Mouse (Mus musculus): ENCODE measurements around the gene Ly6g5b. TPM values are rescaled to one million over a fixed set of nuclear protein-coding genes. Genes with fewer than 3 reads are reported as not detected.
A peak's percentile ranks its signal among the peaks of the same experiment; 100 is the strongest.

Gene Ly6g5b
- total and polyA plus RNA-seq, 2 experiments from 2014 or later: not detected

- peak overlapping the region; percentile 28 for H3K4me3 ChIP-seq (ENCODE audit: low read depth, low read length)
- H3K9me3 ChIP-seq (replicated peaks; ENCODE audit: control insufficient read depth, low read length): no peaks in the 10 kb centered on the region
- H3K27ac ChIP-seq (ENCODE audit: low read depth): no peak overlapping the region
- TF ChIP-seq EP300 (IDR thresholded peaks at IDR 0.05; ENCODE audit: low read depth): no peak
- no peak for TF ChIP-seq CTCF (IDR thresholded peaks at IDR 0.05; ENCODE audit: low read depth)
- H3K4me2 ChIP-seq (ENCODE audit: low read depth, low read length): peak overlapping the region; percentile 53
- peaks cover 44% of the 10 kb centered on the region for H3K27me3 ChIP-seq (ENCODE audit: control insufficient read depth, insufficient read depth, low read length)
- ATAC-seq (ENCODE audit: insufficient read depth, low read depth): no peak
- H3K9ac ChIP-seq (replicated peaks; ENCODE audit: low read depth, low read length): no peak overlapping the region
- WGBS: 37% methylated on average over 10 of the region's 10 CpGs
- no peak for DNase-seq (ENCODE audit: low spot score)
- H3K36me3 ChIP-seq (replicated peaks; ENCODE audit: control insufficient read depth, insufficient read depth, low read length): peaks cover 22% of the 10 kb centered on the region
- H3K4me1 ChIP-seq (ENCODE audit: control insufficient read depth, insufficient read depth): peaks cover 14% of the 10 kb centered on the region
Measured at GRCm38 (mm10) chr17:35064378-35064877, 50.8 kb downstream of the Ly6g5b start.

Other genes starting within 250 kb of the Ly6g5b start
Only the 30 nearest of the 42 such genes appear.
- gene Hspa1l, start 142.7 kb downstream of the Ly6g5b start, total RNA-seq (2014; rRNA removed; ENCODE audit: low replicate concordance): 3.3 and 5.1 TPM in 2 replicates
- gene Hspa1l, start 142.7 kb downstream of the Ly6g5b start, polyA plus RNA-seq (2015; fragmentation: Nextera tagmentation; extraction: Ambion mirVana): 1.6 and 1.8 TPM in 2 replicates
- 23.1 and 43.3 TPM in 2 replicates for gene Lsm2, start 133.6 kb downstream of the Ly6g5b start, total RNA-seq (2014; rRNA removed; ENCODE audit: low replicate concordance)
- 63.5 and 64.2 TPM in 2 replicates for gene Lsm2, start 133.6 kb downstream of the Ly6g5b start, polyA plus RNA-seq (2015; fragmentation: Nextera tagmentation; extraction: Ambion mirVana)
- gene Vars, start 114.4 kb downstream of the Ly6g5b start, total RNA-seq (2014; rRNA removed; ENCODE audit: low replicate concordance): 61.5 and 92.0 TPM in 2 replicates
- 20.4 and 21.7 TPM in 2 replicates for gene Vars, start 114.4 kb downstream of the Ly6g5b start, polyA plus RNA-seq (2015; fragmentation: Nextera tagmentation; extraction: Ambion mirVana)
- 0.77 and 0.92 TPM in 2 replicates for gene Vwa7, start 98.8 kb downstream of the Ly6g5b start, total RNA-seq (2014; rRNA removed; ENCODE audit: low replicate concordance)
- 0.43 and 0.63 TPM in 2 replicates for gene Vwa7, start 98.8 kb downstream of the Ly6g5b start, polyA plus RNA-seq (2015; fragmentation: Nextera tagmentation; extraction: Ambion mirVana)
- 2.1 and 9.6 TPM in 2 replicates for gene Sapcd1, start 87.4 kb downstream of the Ly6g5b start, total RNA-seq (2014; rRNA removed; ENCODE audit: low replicate concordance)
- 0.77 and 1.2 TPM in 2 replicates for gene Sapcd1, start 87.4 kb downstream of the Ly6g5b start, polyA plus RNA-seq (2015; fragmentation: Nextera tagmentation; extraction: Ambion mirVana)
- gene Msh5, start 68.7 kb downstream of the Ly6g5b start, total RNA-seq (2014; rRNA removed; ENCODE audit: low replicate concordance): 1.2 and 5.0 TPM in 2 replicates
- gene Msh5, start 68.7 kb downstream of the Ly6g5b start, polyA plus RNA-seq (2015; fragmentation: Nextera tagmentation; extraction: Ambion mirVana): 1.4 and 1.7 TPM in 2 replicates
- gene Clic1, start 65.5 kb downstream of the Ly6g5b start, total RNA-seq (2014; rRNA removed; ENCODE audit: low replicate concordance): 194 and 223 TPM in 2 replicates
- gene Clic1, start 65.5 kb downstream of the Ly6g5b start, polyA plus RNA-seq (2015; fragmentation: Nextera tagmentation; extraction: Ambion mirVana): 203 and 205 TPM in 2 replicates
- gene Ddah2, start 56.4 kb downstream of the Ly6g5b start, total RNA-seq (2014; rRNA removed; ENCODE audit: low replicate concordance): 97.1 and 114 TPM in 2 replicates
- 128 and 130 TPM in 2 replicates for gene Ddah2, start 56.4 kb downstream of the Ly6g5b start, polyA plus RNA-seq (2015; fragmentation: Nextera tagmentation; extraction: Ambion mirVana)
- gene Ly6g6c, start 50.0 kb downstream of the Ly6g5b start, total RNA-seq (2014; rRNA removed; ENCODE audit: low replicate concordance): not detected in 2 replicates
- gene Ly6g6c, start 50.0 kb downstream of the Ly6g5b start, polyA plus RNA-seq (2015; fragmentation: Nextera tagmentation; extraction: Ambion mirVana): not detected in 2 replicates
- gene Mpig6b, start 49.2 kb downstream of the Ly6g5b start, total RNA-seq (2014; rRNA removed; ENCODE audit: low replicate concordance): 0.15 TPM in 1 of 2 replicates, not detected in the other
- 0.15 and 0.16 TPM in 2 replicates for gene Mpig6b, start 49.2 kb downstream of the Ly6g5b start, polyA plus RNA-seq (2015; fragmentation: Nextera tagmentation; extraction: Ambion mirVana)
- gene Ly6g6e, start 38.5 kb downstream of the Ly6g5b start, total RNA-seq (2014; rRNA removed; ENCODE audit: low replicate concordance): 1.6 TPM in 1 of 2 replicates, not detected in the other
- 0.22 and 0.32 TPM in 2 replicates for gene Ly6g6e, start 38.5 kb downstream of the Ly6g5b start, polyA plus RNA-seq (2015; fragmentation: Nextera tagmentation; extraction: Ambion mirVana)
- 3.8 TPM in 1 of 2 replicates, not detected in the other for gene Ly6g6d, start 37.4 kb downstream of the Ly6g5b start, total RNA-seq (2014; rRNA removed; ENCODE audit: low replicate concordance)
- 3.0 and 3.3 TPM in 2 replicates for gene Ly6g6d, start 37.4 kb downstream of the Ly6g5b start, polyA plus RNA-seq (2015; fragmentation: Nextera tagmentation; extraction: Ambion mirVana)
- gene Ly6g6f, start 29.8 kb downstream of the Ly6g5b start, total RNA-seq (2014; rRNA removed; ENCODE audit: low replicate concordance): not detected in 2 replicates
- gene Ly6g6f, start 29.8 kb downstream of the Ly6g5b start, polyA plus RNA-seq (2015; fragmentation: Nextera tagmentation; extraction: Ambion mirVana): 0.10 TPM in 1 of 2 replicates, not detected in the other
- gene Abhd16a, start 26.2 kb downstream of the Ly6g5b start, total RNA-seq (2014; rRNA removed; ENCODE audit: low replicate concordance): 74.3 and 131 TPM in 2 replicates
- 73.2 and 74.1 TPM in 2 replicates for gene Abhd16a, start 26.2 kb downstream of the Ly6g5b start, polyA plus RNA-seq (2015; fragmentation: Nextera tagmentation; extraction: Ambion mirVana)
- gene Ly6g5c, start 7.1 kb downstream of the Ly6g5b start, total RNA-seq (2014; rRNA removed; ENCODE audit: low replicate concordance): not detected in 2 replicates
- gene Ly6g5c, start 7.1 kb downstream of the Ly6g5b start, polyA plus RNA-seq (2015; fragmentation: Nextera tagmentation; extraction: Ambion mirVana): 0.25 and 0.26 TPM in 2 replicates
- 4.2 and 24.1 TPM in 2 replicates for gene Gpank1, start 6.0 kb upstream of the Ly6g5b start, total RNA-seq (2014; rRNA removed; ENCODE audit: low replicate concordance)
- gene Gpank1, start 6.0 kb upstream of the Ly6g5b start, polyA plus RNA-seq (2015; fragmentation: Nextera tagmentation; extraction: Ambion mirVana): 9.1 and 9.6 TPM in 2 replicates
- 239 and 244 TPM in 2 replicates for gene Csnk2b, start 6.6 kb upstream of the Ly6g5b start, total RNA-seq (2014; rRNA removed; ENCODE audit: low replicate concordance)
- 232 and 241 TPM in 2 replicates for gene Csnk2b, start 6.6 kb upstream of the Ly6g5b start, polyA plus RNA-seq (2015; fragmentation: Nextera tagmentation; extraction: Ambion mirVana)
- 22.3 and 135 TPM in 2 replicates for gene D17H6S53E, start 10.9 kb upstream of the Ly6g5b start, total RNA-seq (2014; rRNA removed; ENCODE audit: low replicate concordance)
- 16.4 and 17.3 TPM in 2 replicates for gene D17H6S53E, start 10.9 kb upstream of the Ly6g5b start, polyA plus RNA-seq (2015; fragmentation: Nextera tagmentation; extraction: Ambion mirVana)
- gene Apom, start 16.6 kb upstream of the Ly6g5b start, total RNA-seq (2014; rRNA removed; ENCODE audit: low replicate concordance): not detected in 2 replicates
- gene Apom, start 16.6 kb upstream of the Ly6g5b start, polyA plus RNA-seq (2015; fragmentation: Nextera tagmentation; extraction: Ambion mirVana): 0.11 TPM in 2 replicates
- 188 and 235 TPM in 2 replicates for gene Bag6, start 19.8 kb upstream of the Ly6g5b start, total RNA-seq (2014; rRNA removed; ENCODE audit: low replicate concordance)
- gene Bag6, start 19.8 kb upstream of the Ly6g5b start, polyA plus RNA-seq (2015; fragmentation: Nextera tagmentation; extraction: Ambion mirVana): 35.6 and 37.7 TPM in 2 replicates
- gene Prrc2a, start 49.5 kb upstream of the Ly6g5b start, total RNA-seq (2014; rRNA removed; ENCODE audit: low replicate concordance): 99.2 and 120 TPM in 2 replicates
- gene Prrc2a, start 49.5 kb upstream of the Ly6g5b start, polyA plus RNA-seq (2015; fragmentation: Nextera tagmentation; extraction: Ambion mirVana): 56.6 and 60.7 TPM in 2 replicates
- 1.8 TPM in 1 of 2 replicates, not detected in the other for gene Aif1, start 60.6 kb upstream of the Ly6g5b start, total RNA-seq (2014; rRNA removed; ENCODE audit: low replicate concordance)
- gene Aif1, start 60.6 kb upstream of the Ly6g5b start, polyA plus RNA-seq (2015; fragmentation: Nextera tagmentation; extraction: Ambion mirVana): 6.5 and 7.5 TPM in 2 replicates
- gene Lst1, start 73.0 kb upstream of the Ly6g5b start, total RNA-seq (2014; rRNA removed; ENCODE audit: low replicate concordance): 6.6 and 52.7 TPM in 2 replicates
- gene Lst1, start 73.0 kb upstream of the Ly6g5b start, polyA plus RNA-seq (2015; fragmentation: Nextera tagmentation; extraction: Ambion mirVana): 7.0 and 9.7 TPM in 2 replicates
- 0.27 and 1.0 TPM in 2 replicates for gene Ltb, start 79.0 kb upstream of the Ly6g5b start, total RNA-seq (2014; rRNA removed; ENCODE audit: low replicate concordance)
- 0.33 and 0.48 TPM in 2 replicates for gene Ltb, start 79.0 kb upstream of the Ly6g5b start, polyA plus RNA-seq (2015; fragmentation: Nextera tagmentation; extraction: Ambion mirVana)
- gene Tnf, start 86.6 kb upstream of the Ly6g5b start, total RNA-seq (2014; rRNA removed; ENCODE audit: low replicate concordance): 0.53 TPM in 1 of 2 replicates, not detected in the other
- 0.12 and 0.21 TPM in 2 replicates for gene Tnf, start 86.6 kb upstream of the Ly6g5b start, polyA plus RNA-seq (2015; fragmentation: Nextera tagmentation; extraction: Ambion mirVana)
- not detected in 2 replicates for gene Lta, start 89.9 kb upstream of the Ly6g5b start, total RNA-seq (2014; rRNA removed; ENCODE audit: low replicate concordance)
- gene Lta, start 89.9 kb upstream of the Ly6g5b start, polyA plus RNA-seq (2015; fragmentation: Nextera tagmentation; extraction: Ambion mirVana): not detected in 2 replicates
- 0.93 TPM in 1 of 2 replicates, not detected in the other for gene Gm16181, start 105.4 kb upstream of the Ly6g5b start, total RNA-seq (2014; rRNA removed; ENCODE audit: low replicate concordance)
- 0.81 and 0.87 TPM in 2 replicates for gene Gm16181, start 105.4 kb upstream of the Ly6g5b start, polyA plus RNA-seq (2015; fragmentation: Nextera tagmentation; extraction: Ambion mirVana)
- 3.2 and 3.7 TPM in 2 replicates for gene Atp6v1g2, start 118.2 kb upstream of the Ly6g5b start, total RNA-seq (2014; rRNA removed; ENCODE audit: low replicate concordance)
- 10.6 and 10.7 TPM in 2 replicates for gene Atp6v1g2, start 118.2 kb upstream of the Ly6g5b start, polyA plus RNA-seq (2015; fragmentation: Nextera tagmentation; extraction: Ambion mirVana)
- 14.3 and 33.4 TPM in 2 replicates for gene Nfkbil1, start 120.4 kb upstream of the Ly6g5b start, total RNA-seq (2014; rRNA removed; ENCODE audit: low replicate concordance)
- gene Nfkbil1, start 120.4 kb upstream of the Ly6g5b start, polyA plus RNA-seq (2015; fragmentation: Nextera tagmentation; extraction: Ambion mirVana): 6.7 and 7.0 TPM in 2 replicates
- 148 and 162 TPM in 2 replicates for gene Ddx39b, start 126.3 kb upstream of the Ly6g5b start, total RNA-seq (2014; rRNA removed; ENCODE audit: low replicate concordance)
- 131 TPM in 2 replicates for gene Ddx39b, start 126.3 kb upstream of the Ly6g5b start, polyA plus RNA-seq (2015; fragmentation: Nextera tagmentation; extraction: Ambion mirVana)

Measured in heart, postnatal 0 days (tissue).